22 mouse cellular contexts compared by ENCODE assay signal in genomic region chr13:25958592-25958991, GRCm38 (mm10).
DNase-seq lines count a peak whose midpoint lies in the region; ATAC-seq lines count a peak whose summit lies in the region.
"Had no signal": no experiment of that assay in that cellular context is flagged by ENCODE, and none has a peak within 500 bp of the region (broad histone marks: within the 10 kb centered on the region; RNA-seq: fewer than 3 reads in every experiment).

No protein-coding gene starts in this region.

- H3K4me2 ChIP-seq in heart, embryonic 13.5 days = no peak overlapping the region
- H3K4me2 ChIP-seq: liver, embryonic 15.5 days; midbrain, embryonic 15.5 days had no signal

- H3K27me3 ChIP-seq in heart, embryonic 13.5 days (replicated peaks) = no peaks in the 10 kb centered on the region
- H3K27me3 ChIP-seq: liver, embryonic 15.5 days; megakaryocyte, embryonic 14.5 days; midbrain, embryonic 15.5 days had no signal

- no peak for ATAC-seq in heart, embryonic 13.5 days (ENCODE audit: extremely low read depth, insufficient number of reproducible peaks, low FRiP score, low TSS enrichment)
- ATAC-seq: midbrain, embryonic 15.5 days had no signal

- intact Hi-C loops in left cerebral cortex, postnatal 25 days (cut with DNase I) = loop anchor here (5.0 kb wide), 2 partner anchors 49 to 61 kb away; no protein-coding TSS in a partner anchor

- H3K4me1 ChIP-seq in heart, embryonic 13.5 days = peaks cover 15% of the 10 kb centered on the region
- H3K4me1 ChIP-seq: embryonic facial prominence, embryonic 10.5 days; liver, embryonic 15.5 days; megakaryocyte, embryonic 14.5 days; midbrain, embryonic 15.5 days had no signal

- H3K9me3 ChIP-seq in heart, embryonic 13.5 days = no peaks in the 10 kb centered on the region
- H3K9me3 ChIP-seq: embryonic facial prominence, embryonic 10.5 days; liver, embryonic 15.5 days; megakaryocyte, embryonic 14.5 days; midbrain, embryonic 15.5 days had no signal

- peak overlapping the region; percentile 62 for H3K27ac ChIP-seq in heart, embryonic 13.5 days (replicated peaks)
- H3K27ac ChIP-seq: embryonic facial prominence, embryonic 10.5 days; gastrocnemius, adult 2 months; liver, embryonic 15.5 days; midbrain, embryonic 15.5 days; stomach, postnatal 0 days had no signal

- H3K4me3 ChIP-seq in heart, embryonic 13.5 days = no peak overlapping the region
- H3K4me3 ChIP-seq: embryonic facial prominence, embryonic 10.5 days; erythroblast, embryonic 14.5 days; gastrocnemius, adult 2 months; liver, embryonic 15.5 days; megakaryocyte, embryonic 14.5 days; midbrain, embryonic 15.5 days had no signal

- H3K9ac ChIP-seq in heart, embryonic 13.5 days = no peak overlapping the region
- H3K9ac ChIP-seq: liver, embryonic 15.5 days; midbrain, embryonic 15.5 days had no signal

- no peak for DNase-seq in heart, adult 9 months (ENCODE audit: low spot score in 2 of 2)
- DNase-seq in right cerebral cortex, adult 18-20 months = peak; percentile 8
- no peak for DNase-seq in right cerebral cortex, postnatal 4 days
- DNase-seq in left cerebral cortex, postnatal 25 days (ENCODE audit: low spot score in 2 of 2) = peak; percentile 5 to 81
- DNase-seq in gastrocnemius, postnatal 4 days (ENCODE audit: low spot score in 2 of 2) = no peak
- DNase-seq in ovary, postnatal 14 days (ENCODE audit: low spot score) = no peak
- DNase-seq: adrenal gland, adult 8-10 months; cerebellum, adult 18-20 months; cerebellum, postnatal 36 days; gastrocnemius, adult 2 months; heart, adult 11 months; kidney, adult 2 months; kidney, postnatal 25 days; layer of hippocampus, adult 9-11 months; thymus, postnatal 14 days had no signal

- no peaks in the 10 kb centered on the region for H3K36me3 ChIP-seq in heart, embryonic 13.5 days
- H3K36me3 ChIP-seq: embryonic facial prominence, embryonic 10.5 days; liver, embryonic 15.5 days; midbrain, embryonic 15.5 days had no signal

Comparison
In these comparisons a context has a peak if more than half of its experiments do, and no peak if none do; other contexts are left out.
1. DNase-seq: peak in right cerebral cortex, adult 18-20 months (single experiment) and left cerebral cortex, postnatal 25 days (2 of 2); none in heart, adult 9 months (0 of 2), right cerebral cortex, postnatal 4 days (single experiment), gastrocnemius, postnatal 4 days (0 of 2) and ovary, postnatal 14 days (single experiment).